Comparison of ENCODE assay signal across 7 mouse cellular contexts in the genomic region with DNA sequence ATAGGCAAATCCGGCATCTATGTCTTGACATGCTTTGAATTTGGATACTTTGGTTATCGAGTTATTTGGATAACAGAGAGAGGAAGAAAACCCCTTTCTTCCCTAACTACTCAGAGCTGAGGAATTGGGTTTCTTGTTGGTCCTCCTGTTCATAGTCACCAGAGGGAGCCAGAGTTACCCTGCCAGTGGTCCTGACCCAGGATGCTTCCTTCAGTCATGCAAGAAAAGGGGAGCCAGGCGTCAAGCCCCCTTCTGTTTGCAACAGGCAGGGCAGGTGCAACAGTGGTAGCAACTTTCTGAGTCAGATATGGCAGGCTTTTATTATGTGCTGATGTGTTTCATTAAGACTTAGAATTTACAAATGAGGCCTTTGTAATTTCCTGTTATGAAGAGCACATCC.
DNase-seq lines count a peak whose midpoint lies in the region; ATAC-seq and TF ChIP-seq lines count a peak whose summit lies in the region.

No protein-coding gene starts in this region.

- no peak for TF ChIP-seq POLR2A in ES-Bruce4 (IDR thresholded peaks at IDR 0.05; ENCODE audit: insufficient read depth, low read length)

- no peak for TF ChIP-seq EP300 in ES-Bruce4 (IDR thresholded peaks at IDR 0.05; ENCODE audit: insufficient read depth, low read depth, low read length)

- H3K9me3 ChIP-seq in ES-Bruce4 (replicated peaks; ENCODE audit: control insufficient read depth, insufficient read depth, low read length, poor library complexity, severe bottlenecking) = no peaks in the 10 kb centered on the region
- no peaks in the 10 kb centered on the region for H3K9me3 ChIP-seq in midbrain, embryonic 14.5 days (ENCODE audit: control insufficient read depth, low read length)

- H3K4me1 ChIP-seq in ES-Bruce4 (ENCODE audit: control insufficient read depth, insufficient read depth, low read length) = no peaks in the 10 kb centered on the region
- no peaks in the 10 kb centered on the region for H3K4me1 ChIP-seq in midbrain, embryonic 14.5 days (ENCODE audit: control insufficient read depth, insufficient read depth, low read length)

- no peak overlapping the region for H3K4me2 ChIP-seq in midbrain, embryonic 14.5 days (ENCODE audit: low read length)

- H3K27me3 ChIP-seq in ES-Bruce4 (ENCODE audit: control insufficient read depth, insufficient read depth, low read length, poor library complexity, severe bottlenecking) = no peaks in the 10 kb centered on the region
- H3K27me3 ChIP-seq in midbrain, embryonic 14.5 days (ENCODE audit: control insufficient read depth, insufficient read depth, low read length) = no peaks in the 10 kb centered on the region

- intact Hi-C loops in left cerebral cortex, postnatal 4 days (cut with DNase I) = no loop called here

- peak; percentile 25 for DNase-seq in left cerebral cortex, postnatal 4 days
- no peak for DNase-seq in left cerebral cortex, adult 9 months (ENCODE audit: low spot score in 2 of 2)
- peak; percentile 6 for DNase-seq in adipocyte (ENCODE audit: low spot score)
- peak; percentile 71 for DNase-seq in midbrain, embryonic 14.5 days
- no peak for DNase-seq in cerebellum, postnatal 36 days

- H3K27ac ChIP-seq in ES-Bruce4 (ENCODE audit: insufficient read depth, low read length) = no peak overlapping the region
- no peak overlapping the region for H3K27ac ChIP-seq in midbrain, embryonic 14.5 days (replicated peaks; ENCODE audit: low read depth, low read length)

- H3K36me3 ChIP-seq in ES-Bruce4 (ENCODE audit: control insufficient read depth, insufficient read depth, low read length, poor library complexity, severe bottlenecking) = no peaks in the 10 kb centered on the region
- H3K36me3 ChIP-seq in midbrain, embryonic 14.5 days (ENCODE audit: control insufficient read depth, insufficient read depth, low read length) = no peaks in the 10 kb centered on the region

- no peak overlapping the region for H3K9ac ChIP-seq in ES-Bruce4 (ENCODE audit: low read depth, poor library complexity, severe bottlenecking)
- no peak overlapping the region for H3K9ac ChIP-seq in midbrain, embryonic 14.5 days (replicated peaks; ENCODE audit: low read length)

- 40% methylated on average over 3 of the region's 3 CpGs for WGBS in midbrain, embryonic 14.5 days

- peak; percentile 56 for TF ChIP-seq CTCF in ES-Bruce4 (IDR thresholded peaks at IDR 0.05; ENCODE audit: low read depth, low read length)

- H3K4me3 ChIP-seq in ES-Bruce4 (ENCODE audit: low read depth, low read length) = no peak overlapping the region
- H3K4me3 ChIP-seq in midbrain, embryonic 14.5 days (replicated peaks; ENCODE audit: low read depth, low read length) = no peak overlapping the region

- peak; percentile 97 for ATAC-seq in granulocyte monocyte progenitor cell, adult 5-6 weeks (replicated peaks; ENCODE audit: poor library complexity, severe bottlenecking)
- peak; percentile 73; the same call in 1 of the 2 replicates for ATAC-seq in midbrain, embryonic 14.5 days (ENCODE audit: low FRiP score, low TSS enrichment)

Comparison
In these comparisons a context has a peak if more than half of its experiments do, and no peak if none do; other contexts are left out.
1. DNase-seq: peak in left cerebral cortex, postnatal 4 days (single experiment), adipocyte (single experiment) and midbrain, embryonic 14.5 days (single experiment); none in left cerebral cortex, adult 9 months (0 of 2) and cerebellum, postnatal 36 days (0 of 2).